Mouse (Mus musculus) spleen, adult 2 months (tissue): ENCODE measurements at regions not wholly inside any gene's neighbourhood (a gene's known extent, or its start where the extent isn't known, plus 50 kb on each side); places are given as distances from the start of the nearest gene placed in this dataset.

Source experiments
- CTCF ChIP-seq: fragments of 200-500 bp; IDR thresholded peaks from 2 replicates; pipeline ENCODE4 v1.5.1; 2011; ENCODE audit warnings: mild to moderate bottlenecking, inconsistent platforms; ENCODE audit not compliant: insufficient read depth, insufficient read length, insufficient replicate concordance; ENCODE audit errors: extremely low read depth
- POLR2A ChIP-seq: fragments of 200-500 bp; IDR thresholded peaks from 2 replicates; pipeline ENCODE4 v1.6.1; 2011; ENCODE audit warnings: low read depth, low read length, inconsistent platforms

DNA sequence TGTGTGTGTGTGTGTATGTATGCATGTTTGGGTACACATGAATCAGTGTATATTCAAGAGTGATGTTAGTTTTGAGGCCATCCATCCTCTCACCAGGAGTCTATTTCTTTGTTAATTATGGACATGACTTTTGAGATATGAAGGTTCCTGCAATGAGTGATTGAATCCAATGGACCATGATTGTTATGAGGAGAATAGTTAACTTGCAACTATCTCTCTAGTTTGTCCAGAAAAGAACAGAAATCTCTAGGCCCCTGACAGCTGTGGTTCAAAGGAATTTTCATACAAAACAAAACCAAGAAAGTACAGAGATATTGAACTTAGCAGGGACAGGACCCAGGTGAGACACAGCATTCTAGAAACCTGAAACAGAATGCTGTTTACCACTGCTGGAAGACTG lies 217.9 kb upstream of the Tnp1 start:
- TF ChIP-seq POLR2A (no peak), CTCF (no peak)
